Mouse (Mus musculus): Measurements from ENCODE around the gene Gm10647. TPM values are rescaled to one million over a fixed set of nuclear protein-coding genes. Genes with fewer than 3 reads are reported as not detected.
"Not testable (repeated sequence)": the region's sequence is repeated elsewhere in the genome, so short reads cannot be mapped to it uniquely, and the experiment has no call there.

Gene Gm10647
- under 1 TPM in 1 of 2 experiments, not detected in 1; 0.17 TPM for polyA plus RNA-seq (2017; shearing (Covaris generic))

DNA sequence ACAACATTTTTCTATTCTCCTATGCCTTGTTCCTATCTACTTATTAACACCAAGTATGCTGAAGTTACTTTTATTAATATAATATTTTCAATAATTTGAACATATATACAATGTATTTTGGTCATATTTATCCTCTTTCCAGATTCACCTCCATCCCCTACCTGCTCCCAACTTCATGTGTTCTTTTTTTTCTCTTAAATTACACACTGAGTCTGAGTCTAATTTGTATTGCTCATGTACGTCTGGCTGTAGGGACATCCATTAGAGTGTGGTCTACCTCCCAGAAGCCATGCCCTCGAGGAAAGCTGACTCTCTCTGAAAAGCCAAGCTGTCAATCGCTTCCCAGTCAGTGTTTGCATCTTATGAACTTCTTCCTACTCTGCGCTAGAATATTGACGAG, at the start of gene Gm10647:
Gene Gm10647, plus strand, starts transcription at position 301 of the 400 bp plus-strand sequence.
- ATAC-seq = no peak

DNA sequence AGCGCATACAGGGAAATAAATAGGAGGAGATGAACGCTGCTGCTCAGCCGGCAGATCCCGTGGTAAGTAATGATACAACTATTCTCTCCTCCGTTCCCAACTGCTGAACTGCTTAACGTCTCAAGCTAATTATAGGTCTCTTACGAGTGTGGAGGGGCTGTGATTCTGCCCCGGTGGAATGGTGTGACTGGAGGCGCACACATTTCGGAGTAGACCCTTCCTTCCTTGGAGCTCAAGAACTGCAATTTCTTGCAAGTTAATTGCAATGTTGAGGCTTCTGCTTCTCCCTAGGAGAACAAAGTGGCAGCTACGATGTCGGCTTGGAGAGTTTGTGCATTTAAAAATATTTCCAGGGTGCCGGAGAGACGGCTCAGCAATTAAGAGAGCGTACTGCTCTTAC, 48.4 kb upstream of the Gm10647 start:
- ATAC-seq = no peak

DNA sequence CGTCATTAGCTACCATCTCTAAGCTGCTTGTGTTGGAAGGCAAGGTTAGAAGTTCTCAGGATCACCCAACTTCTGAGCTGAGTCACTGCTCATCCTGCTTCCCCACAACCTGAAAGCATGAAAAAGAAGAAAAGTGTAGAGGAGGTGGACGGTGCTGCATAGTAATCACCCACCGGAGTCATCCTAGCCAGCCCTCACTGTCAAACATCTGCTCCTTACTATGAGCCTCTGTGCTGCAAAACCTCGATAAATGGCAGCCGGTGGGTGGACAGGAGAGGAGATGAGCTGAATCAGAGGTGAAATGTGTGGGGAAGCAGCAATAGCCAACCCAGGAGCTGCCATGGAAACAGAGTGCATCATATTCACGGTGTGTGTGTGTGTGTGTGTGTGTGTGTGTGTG, 44.0 kb upstream of the Gm10647 start:
- no peak for ATAC-seq

DNA sequence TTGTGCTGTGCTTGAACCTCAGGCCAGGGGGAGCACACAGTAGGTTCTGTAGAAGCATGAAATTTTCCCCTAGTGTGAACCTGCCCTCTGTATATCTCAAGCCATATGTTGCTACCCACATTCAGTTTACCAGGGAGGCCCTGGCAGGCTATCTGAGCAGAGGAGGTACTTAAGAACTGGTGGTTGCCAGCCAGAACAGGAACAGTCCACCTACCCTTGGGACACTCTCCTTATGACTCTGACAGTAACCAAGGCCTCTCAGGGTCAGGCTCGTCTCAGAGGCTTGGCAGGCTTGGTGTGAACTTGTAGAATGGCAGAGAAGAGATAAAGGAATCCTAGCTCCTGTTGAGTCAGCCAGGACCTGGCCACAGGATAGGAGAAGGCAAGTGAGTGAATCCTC, 35.8 kb upstream of the Gm10647 start:
- no peak for ATAC-seq

DNA sequence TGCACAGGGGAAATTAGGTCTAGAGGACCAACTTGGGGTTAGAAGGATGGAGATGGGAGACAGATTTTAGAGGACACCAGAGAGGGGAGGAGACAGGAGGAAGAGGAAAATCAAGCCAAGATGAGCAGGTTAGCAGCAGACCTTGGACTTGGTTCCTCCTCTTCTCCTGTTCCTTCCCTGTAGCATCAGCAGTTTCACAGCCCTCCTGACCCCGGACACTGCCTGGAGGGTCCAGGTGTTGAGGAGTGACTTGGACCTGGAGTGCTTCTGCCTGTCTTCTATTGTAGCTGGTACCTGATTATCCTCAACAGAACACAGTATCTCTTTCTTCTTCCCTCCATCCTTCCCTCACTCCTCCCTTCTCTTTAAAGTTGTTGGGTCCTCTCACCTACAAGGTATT, 28.1 kb upstream of the Gm10647 start:
- ATAC-seq = no peak

DNA sequence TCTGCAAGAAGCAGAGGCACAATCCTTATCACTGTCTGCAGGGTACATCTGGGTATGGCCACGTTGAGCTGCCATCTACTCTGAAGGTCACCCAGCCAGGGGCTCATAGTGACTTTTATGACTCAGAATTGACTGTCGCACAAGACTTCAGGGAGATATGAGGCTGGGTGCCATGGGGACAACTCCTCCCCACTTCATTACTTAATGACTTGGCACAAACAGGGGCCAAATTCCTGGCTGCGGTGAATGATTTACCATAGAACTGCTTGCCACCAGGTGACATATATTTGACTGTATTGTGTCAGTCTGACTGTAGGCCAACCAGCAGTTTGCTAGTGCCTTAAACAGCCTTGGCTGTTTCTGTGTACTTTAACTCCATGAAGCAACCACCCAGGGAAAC, 27.6 kb upstream of the Gm10647 start:
- ATAC-seq = no peak

DNA sequence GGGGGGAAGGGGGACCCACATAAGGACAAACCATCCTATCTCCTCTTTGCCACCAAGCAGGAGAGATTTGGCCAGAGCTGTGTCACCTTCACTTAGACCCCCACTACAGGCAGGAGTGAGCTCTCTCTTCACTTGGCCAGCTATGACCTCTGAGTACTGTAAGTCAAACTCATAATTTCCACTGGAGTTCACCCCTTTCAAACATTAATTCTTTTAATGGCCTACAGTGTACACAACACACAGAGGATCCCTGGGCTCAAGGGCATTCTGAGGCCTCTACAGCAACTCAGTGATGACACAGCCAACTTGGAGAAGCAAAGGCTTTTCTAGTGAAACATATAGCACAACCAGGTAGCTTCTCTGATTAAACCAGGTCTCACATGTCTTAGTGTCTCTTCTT, 26.1 kb upstream of the Gm10647 start:
- ATAC-seq = no peak

DNA sequence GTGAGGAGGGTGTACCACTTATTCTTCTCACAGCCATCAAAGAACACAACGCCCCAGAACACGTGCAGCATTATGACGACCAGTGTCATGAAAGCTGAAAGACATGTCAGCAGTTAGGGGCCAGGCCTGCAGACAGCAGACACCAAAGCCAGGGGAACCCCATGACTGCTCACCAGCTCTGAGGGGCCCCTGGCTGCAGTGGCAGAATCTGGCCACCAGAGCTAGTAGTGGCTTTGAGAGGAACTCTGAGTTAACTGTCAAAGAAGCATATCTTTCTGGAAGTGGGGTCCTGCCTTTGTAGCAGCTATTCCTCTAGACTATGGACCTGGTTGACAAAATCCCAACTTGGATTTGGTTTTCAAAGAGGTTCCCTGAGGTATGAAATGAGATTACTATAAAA, 12.3 kb upstream of the Gm10647 start:
- peak; percentile 43 for ATAC-seq

DNA sequence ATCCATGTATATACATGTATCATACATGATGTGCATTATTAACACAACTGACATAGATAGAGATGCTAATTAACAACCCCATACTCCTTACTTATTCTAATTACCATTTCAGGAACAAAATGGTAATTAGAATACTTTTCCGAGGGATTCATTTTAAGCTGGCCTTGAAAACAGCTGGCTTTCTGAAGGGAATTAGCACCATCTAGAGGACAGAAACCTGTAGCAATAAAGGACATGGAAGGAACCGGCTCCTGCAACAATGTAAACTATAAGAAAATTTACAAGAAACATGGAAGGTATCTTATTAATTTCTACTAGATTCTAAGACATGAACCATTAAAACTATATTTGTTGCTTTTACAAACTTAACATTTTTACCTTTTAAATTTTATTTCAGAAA, 9.0 kb upstream of the Gm10647 start:
- no peak for ATAC-seq

DNA sequence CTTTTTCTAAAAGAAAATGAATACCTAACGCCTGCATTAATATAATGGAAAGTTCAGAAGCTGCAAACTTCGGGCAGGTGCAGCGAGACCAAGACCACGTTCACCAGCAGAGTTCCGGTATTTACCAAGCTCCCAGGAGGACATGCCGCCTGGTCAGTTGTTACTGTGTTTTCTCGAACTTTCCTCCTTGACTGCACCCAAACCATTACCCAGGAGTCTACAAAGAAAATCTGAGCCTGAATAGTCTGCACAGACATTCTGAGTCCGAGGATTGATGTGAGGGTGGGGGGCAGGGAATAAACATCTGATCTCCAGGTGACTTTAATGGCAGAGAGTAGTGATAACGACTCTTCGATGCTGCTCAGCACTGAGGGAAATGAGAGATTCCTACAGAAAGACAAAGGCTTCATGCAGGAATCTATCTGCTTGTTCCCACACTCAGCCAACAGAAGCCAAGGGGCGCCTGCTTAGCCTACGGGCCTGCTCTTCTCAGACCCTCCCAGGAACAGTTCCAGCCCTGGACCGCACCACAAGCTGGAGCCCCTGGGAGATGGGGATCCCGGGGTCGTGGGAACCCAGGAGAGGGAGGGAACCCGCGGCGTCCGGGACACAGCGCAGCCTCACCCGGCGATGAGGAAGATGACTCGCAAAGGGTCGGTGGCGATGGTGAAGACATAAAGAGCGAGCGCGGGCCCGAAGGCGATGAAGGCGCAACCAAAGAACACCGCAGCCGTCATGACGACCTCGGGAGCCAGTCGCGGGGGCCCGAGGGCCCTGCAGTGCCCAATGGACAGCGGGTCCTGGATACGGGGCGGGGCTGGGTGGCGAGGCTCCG, 2.0 kb upstream of the Gm10647 start:
- ATAC-seq = no peak

DNA sequence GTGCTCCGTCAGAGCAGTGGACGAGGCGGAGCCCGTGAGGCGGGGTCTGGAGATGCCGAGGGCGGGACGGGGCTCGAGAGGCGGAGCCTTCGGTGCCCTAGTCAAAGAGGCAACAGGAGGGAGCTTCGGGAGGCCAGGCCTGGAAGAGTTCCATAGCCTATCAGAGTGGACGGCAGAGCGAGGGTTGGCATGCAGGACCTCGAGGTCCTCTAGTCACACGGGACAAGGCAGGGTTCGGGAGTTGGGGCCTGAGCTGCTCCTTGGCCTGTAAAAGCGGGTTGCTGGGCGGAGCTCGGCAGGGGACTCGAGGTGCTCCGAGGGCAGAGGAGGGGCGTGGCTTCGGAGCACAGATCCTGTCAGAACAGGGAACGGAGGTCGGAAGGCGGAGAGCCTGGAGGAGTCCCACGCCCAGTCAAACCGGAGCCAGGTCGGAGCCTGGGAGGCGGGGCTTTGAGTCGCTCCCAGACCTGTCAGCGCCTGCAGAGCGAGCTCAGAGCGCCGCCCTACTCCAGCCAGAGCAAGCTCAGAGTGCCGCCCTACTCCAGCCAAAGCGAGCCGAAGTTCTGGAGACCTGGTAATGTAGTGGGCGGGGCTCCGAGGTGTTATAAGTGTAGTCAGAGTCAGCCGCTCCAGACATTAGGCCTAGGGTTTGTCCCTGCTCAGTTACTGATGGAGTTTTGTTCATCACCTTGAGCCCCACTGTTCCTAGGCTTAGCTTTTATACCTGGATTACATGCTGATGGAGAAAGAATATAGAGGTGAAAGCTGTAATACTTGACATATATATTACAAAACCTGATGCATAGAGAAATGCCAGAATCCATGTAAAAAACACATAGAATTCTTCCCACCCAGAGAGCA, 1.1 kb upstream of the Gm10647 start, which contains the start of gene Aph1b:
Gene Aph1b, minus strand, starts transcription at position 27 of the 861 bp plus-strand sequence.
- peak; percentile 90 for ATAC-seq

DNA sequence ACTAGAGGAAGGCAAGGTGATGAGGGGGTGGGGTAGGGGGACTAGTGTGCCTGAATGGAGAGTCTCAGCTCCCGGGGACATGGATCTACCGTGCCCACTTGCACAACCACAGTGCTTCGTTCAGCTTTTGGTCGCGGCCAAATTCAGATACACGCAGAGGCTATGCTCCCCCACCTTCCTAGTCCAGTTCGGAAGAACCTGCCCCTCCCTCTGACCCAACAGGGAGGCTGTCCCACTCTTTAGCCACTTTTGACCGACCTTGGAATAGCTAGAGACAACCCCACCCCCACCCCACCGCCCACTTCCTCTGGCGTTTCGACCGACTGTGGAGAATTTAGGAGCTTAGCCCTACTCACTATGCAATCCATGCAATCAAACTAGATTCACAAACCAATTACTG, 5.1 kb downstream of the Gm10647 start:
- no peak for ATAC-seq

DNA sequence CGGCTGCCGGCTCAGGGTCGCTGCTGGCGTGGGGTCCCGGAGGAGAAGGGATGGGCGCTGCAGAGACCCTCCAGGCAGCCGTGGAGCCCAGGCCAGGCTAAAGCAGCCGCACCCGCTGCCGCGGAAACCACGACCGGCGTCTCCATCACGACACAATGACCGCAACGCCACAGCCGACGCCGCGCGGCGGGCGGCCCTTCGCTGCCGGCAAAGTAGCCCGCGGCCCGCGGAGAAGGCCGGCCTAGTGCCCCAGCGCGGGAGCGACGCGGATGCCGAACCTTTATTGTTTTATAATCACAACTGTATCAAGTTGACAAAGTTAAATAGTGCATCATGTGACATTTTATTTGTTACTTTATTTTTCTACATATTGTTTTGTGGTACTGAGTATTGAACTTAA, 9.1 kb downstream of the Gm10647 start:
- not testable (repeated sequence) for ATAC-seq

DNA sequence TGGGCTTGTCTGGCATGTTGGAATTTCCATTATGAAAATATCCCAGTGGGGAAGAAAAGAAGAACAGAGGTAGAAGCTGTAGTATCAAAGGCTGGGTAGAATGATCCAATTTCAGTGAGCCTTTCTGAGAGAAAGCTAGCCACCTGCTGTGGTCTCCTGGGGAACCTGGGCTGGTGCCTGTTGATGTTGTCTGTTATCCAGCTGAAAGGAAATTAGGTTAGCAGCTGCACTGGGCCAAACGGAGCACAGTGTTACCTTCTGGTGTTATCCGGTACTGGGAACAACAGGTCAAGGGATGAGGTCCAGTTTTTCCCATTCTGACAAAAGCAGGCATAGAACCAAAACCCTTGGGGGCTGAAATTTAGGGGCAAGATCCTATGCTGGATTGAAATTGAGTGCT, 16.6 kb downstream of the Gm10647 start:
- ATAC-seq = no peak

DNA sequence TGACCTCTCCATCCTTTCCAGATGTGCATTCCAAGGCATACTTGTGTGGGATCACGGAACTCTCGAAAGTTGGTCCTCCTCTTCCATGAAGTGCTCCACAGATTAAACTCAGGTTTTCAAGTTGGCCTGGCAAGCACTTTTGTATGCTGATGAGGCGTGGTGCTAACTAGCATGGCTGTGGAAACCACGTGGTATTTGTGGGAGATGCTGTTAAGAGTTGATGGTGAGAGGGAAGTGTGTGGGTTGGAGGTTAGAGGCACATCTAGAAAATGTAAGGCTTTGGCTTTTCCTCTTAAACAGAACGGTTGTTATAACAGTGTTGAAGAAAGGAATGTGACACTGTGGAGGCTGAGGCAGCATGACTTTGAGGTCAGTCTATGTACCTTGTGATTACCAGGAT, 24.2 kb downstream of the Gm10647 start:
- peak; percentile 91 for ATAC-seq

DNA sequence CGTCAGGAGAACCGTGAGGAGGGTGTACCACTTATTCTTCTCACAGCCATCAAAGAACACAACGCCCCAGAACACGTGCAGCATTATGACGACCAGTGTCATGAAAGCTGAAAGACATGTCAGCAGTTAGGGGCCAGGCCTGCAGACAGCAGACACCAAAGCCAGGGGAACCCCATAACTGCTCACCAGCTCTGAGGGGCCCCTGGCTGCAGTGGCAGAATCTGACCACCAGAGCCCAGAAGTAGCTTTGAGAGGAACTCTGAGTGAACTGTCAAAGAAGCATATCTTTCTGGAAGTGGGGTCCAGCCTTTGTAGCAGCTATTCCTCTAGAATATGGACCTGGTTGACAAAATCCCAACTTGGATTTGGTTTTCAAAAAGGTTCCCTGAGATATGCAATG, 25.4 kb downstream of the Gm10647 start:
- ATAC-seq = not testable (repeated sequence)

DNA sequence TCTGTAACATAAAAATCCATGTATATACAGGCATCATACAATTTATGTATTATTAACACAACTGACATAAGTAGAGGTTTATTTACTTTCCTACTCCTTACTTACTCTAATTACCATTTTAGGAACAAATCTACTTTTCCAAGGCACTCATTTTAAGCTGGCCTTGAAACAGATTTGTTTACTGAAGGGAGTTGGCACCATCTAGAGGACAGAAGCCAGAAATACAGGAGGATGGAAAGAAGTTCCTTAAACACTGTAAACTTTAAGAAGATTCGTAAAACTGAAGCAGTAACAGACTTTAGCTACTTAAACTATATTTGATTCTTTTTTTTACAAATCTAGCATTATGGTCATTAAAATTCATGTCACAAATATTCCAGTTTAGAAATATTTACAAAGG, 29.2 kb downstream of the Gm10647 start:
- ATAC-seq = peak; percentile 63

DNA sequence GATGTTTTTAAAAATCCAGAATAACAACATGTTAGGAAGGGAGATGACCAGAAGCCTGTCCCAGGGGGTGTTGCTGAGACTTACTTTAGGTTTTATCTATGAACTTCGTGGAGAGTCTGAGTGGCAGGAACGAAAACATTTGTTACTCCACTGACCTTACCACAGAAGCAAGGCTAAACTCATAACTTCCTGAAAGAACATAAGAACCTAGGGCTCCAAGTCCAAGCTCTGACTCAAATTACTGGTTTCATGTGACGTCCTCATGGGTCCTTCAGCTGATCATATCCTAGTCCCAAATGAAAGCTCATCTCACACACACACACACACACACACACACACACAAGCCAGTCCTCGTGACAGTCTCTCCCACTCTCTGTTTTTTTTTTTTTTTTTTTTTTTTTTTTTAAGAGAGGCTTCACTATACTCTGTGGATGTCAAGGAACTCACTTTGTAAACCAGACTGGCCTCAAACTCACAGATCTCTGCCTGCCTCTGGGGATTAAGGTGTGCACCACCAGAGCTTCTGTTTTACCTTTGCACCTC, 35.6 kb downstream of the Gm10647 start:
- ATAC-seq = no peak

DNA sequence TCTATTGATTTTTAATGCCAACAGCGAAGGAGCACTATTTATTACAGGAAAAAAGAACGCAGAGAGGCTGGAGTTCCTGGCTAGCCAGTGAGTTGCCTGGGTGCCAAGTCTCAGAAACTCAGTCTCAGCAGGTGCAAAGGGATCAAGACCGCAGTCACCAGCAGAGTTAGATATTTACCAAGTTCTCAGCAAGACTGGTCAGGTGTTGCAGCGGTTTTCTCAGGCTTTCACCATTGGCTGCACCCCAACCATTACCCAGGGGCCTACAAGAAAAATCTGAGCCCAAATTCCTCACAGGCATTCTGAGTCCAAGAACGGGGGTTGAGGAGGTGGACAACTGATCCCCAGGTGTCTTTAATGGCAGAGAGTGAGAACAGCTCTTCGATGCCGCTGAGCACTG, 37.0 kb downstream of the Gm10647 start:
- ATAC-seq = no peak

DNA sequence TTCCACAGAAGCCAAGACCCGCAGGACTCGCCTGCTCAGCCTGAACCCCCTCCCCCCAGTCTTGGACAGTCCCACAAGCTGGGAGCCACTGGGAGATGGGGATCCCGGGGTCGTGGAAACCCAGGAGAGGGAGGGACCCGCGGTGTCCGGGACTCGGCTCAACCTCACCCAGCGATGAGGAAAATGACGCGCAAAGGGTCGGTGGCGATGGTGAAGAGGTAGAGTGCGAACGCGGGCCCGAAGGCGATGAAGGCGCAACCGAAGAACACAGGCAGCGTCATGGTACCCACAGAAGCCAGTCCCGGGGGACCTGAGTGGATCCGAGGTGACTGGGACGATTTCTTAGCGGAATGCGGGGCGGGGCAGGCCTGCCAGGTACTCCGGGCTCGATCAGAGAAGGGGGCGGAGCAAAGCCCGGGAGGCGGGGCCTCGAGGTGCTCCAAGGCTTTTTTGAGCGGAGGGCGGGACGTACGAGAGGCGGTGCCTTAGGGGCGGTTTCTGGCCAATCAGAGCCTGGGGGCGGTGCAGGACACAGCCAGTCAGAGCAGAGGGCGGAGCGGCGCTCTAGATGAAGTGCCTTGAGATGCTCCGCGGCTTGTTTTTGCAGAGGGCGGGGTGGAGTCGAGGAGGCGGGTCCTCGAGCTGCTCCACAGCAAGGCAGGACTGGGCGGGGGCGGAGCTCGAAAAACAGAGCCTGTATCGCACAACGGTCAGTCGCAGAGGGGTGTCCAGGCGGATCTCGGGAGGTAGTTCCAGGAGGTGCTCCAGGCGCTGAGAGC, 37.7 kb downstream of the Gm10647 start, which contains the start of gene Aph1c:
Gene Aph1c, minus strand, starts transcription at position 409 of the 779 bp plus-strand sequence.
- ATAC-seq = peak; percentile 99

DNA sequence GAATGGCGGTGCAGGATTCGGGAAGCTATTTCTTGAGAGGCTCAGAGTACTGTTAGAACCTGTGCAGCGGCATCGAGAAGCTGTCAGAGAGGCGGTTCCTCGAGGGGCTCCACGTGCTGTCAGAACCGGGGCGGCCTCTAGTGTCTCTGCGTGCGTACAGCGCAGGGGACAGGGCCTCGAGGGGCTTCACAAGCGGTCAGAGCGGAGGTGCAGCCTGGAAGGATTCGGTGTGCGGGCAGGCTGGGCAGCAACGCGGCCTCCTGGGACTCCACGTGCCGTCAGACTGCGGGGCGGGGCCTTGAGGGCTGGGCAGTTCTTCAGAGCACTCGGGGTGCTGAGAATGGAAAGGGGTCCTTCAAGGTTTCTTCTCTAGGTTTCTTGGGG, 38.2 kb downstream of the Gm10647 start:
- peak; percentile 42 for ATAC-seq

DNA sequence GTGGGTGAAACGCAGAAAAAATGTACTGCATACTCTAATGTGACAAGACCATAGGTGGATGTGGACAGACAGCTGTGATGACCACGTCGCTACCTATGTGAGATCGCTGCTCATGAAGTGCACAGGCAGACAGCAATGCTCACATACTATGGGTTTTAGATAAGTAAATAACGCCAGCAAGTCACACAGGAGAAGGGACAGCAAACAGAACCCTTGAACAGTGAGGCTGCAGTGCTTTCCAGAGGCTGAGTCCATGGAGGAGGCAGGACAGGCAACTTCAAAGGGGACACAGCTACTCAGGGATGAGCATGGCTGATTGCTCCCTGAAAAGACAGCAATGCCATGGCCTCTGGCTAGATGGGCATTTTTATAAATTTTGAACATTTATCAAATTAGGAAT, 50.0 kb downstream of the Gm10647 start:
- no peak for ATAC-seq

Measured in CD4-positive, CD25-positive, alpha-beta regulatory T cell, adult 4 months (primary cell).